Mouse (Mus musculus): Measurements from ENCODE around the gene Dtd2. TPM values are rescaled to one million over a fixed set of nuclear protein-coding genes. Genes with fewer than 3 reads are reported as not detected.
A peak's percentile ranks its signal among the peaks of the same experiment; 100 is the strongest.

Dtd2 gene
- total RNA-seq, 2 experiments from 2014 or later, result 5.1 to 5.8 TPM

GRCm38 (mm10) chr12:51990629-51991028, 15.7 kb downstream of the Dtd2 start:
- DNase-seq, result no peak
- intact Hi-C loops (cut with DNase I; ENCODE audit: low total_unique reads), result no loop called here

- DNase-seq, result no peak
- intact Hi-C loops (cut with DNase I; ENCODE audit: low total_unique reads), result no loop called here
Observed at GRCm38 (mm10) chr12:51988536-51988935, 17.8 kb downstream of the Dtd2 start.

- intact Hi-C loops (cut with DNase I; ENCODE audit: low total_unique reads), result no loop called here
- peak; percentile 42 for DNase-seq
Observed at GRCm38 (mm10) chr12:51985826-51986225, 20.5 kb downstream of the Dtd2 start.

GRCm38 (mm10) chr12:51985163-51985748, 21.0 kb downstream of the Dtd2 start:
- intact Hi-C loops (cut with DNase I; ENCODE audit: low total_unique reads), result no loop called here
- DNase-seq, result no peak

- DNase-seq, result no peak
- intact Hi-C loops (cut with DNase I; ENCODE audit: low total_unique reads), result no loop called here
Observed at GRCm38 (mm10) chr12:51983625-51984024, 22.7 kb downstream of the Dtd2 start.

GRCm38 (mm10) chr12:51976531-51976930, 29.8 kb downstream of the Dtd2 start:
- DNase-seq, result no peak
- intact Hi-C loops (cut with DNase I; ENCODE audit: low total_unique reads), result no loop called here

GRCm38 (mm10) chr12:51974381-51974780, 31.9 kb downstream of the Dtd2 start:
- no peak for DNase-seq
- intact Hi-C loops (cut with DNase I; ENCODE audit: low total_unique reads), result no loop called here

- intact Hi-C loops (cut with DNase I; ENCODE audit: low total_unique reads), result no loop called here
Observed at GRCm38 (mm10) chr12:51972269-51973065, 33.8 kb downstream of the Dtd2 start.

GRCm38 (mm10) chr12:51971070-51971664, 35.1 kb downstream of the Dtd2 start, which contains the start of gene Heatr5a:
TSS of gene Heatr5a (minus strand) at chr12:51971321.
- DNase-seq, result peak; percentile 95
- intact Hi-C loops (cut with DNase I; ENCODE audit: low total_unique reads), result no loop called here

More at GRCm38 (mm10) chr12:51972269-51973065, 33.8 kb downstream of the Dtd2 start:
- DNase-seq, result no peak

- intact Hi-C loops (cut with DNase I; ENCODE audit: low total_unique reads), result no loop called here
Observed at GRCm38 (mm10) chr12:51970352-51971069, 35.8 kb downstream of the Dtd2 start.

GRCm38 (mm10) chr12:51969876-51970275, 36.4 kb downstream of the Dtd2 start:
- DNase-seq, result no peak
- intact Hi-C loops (cut with DNase I; ENCODE audit: low total_unique reads), result no loop called here

More at GRCm38 (mm10) chr12:51970352-51971069, 35.8 kb downstream of the Dtd2 start:
- DNase-seq, result no peak

GRCm38 (mm10) chr12:51969092-51969491, 37.2 kb downstream of the Dtd2 start:
- intact Hi-C loops (cut with DNase I; ENCODE audit: low total_unique reads), result no loop called here
- DNase-seq, result no peak

GRCm38 (mm10) chr12:51967915-51968595, 38.2 kb downstream of the Dtd2 start:
- DNase-seq, result no peak
- intact Hi-C loops (cut with DNase I; ENCODE audit: low total_unique reads), result no loop called here

GRCm38 (mm10) chr12:51957626-51958025, 48.7 kb downstream of the Dtd2 start:
- intact Hi-C loops (cut with DNase I; ENCODE audit: low total_unique reads), result no loop called here
- DNase-seq, result no peak

GRCm38 (mm10) chr12:51952309-51952708, 54.0 kb downstream of the Dtd2 start:
- DNase-seq, result no peak
- intact Hi-C loops (cut with DNase I; ENCODE audit: low total_unique reads), result no loop called here

GRCm38 (mm10) chr12:51947498-51947945, 58.8 kb downstream of the Dtd2 start:
- DNase-seq, result no peak
- intact Hi-C loops (cut with DNase I; ENCODE audit: low total_unique reads), result loop anchor here (5.0 kb wide), 1 partner anchor 50 kb away; no protein-coding TSS in a partner anchor

GRCm38 (mm10) chr12:51945331-51945730, 61.0 kb downstream of the Dtd2 start:
- no peak for DNase-seq
- intact Hi-C loops (cut with DNase I; ENCODE audit: low total_unique reads), result loop anchor here (5.0 kb wide), 1 partner anchor 52 kb away; no protein-coding TSS in a partner anchor

GRCm38 (mm10) chr12:51939848-51940247, 66.5 kb downstream of the Dtd2 start:
- DNase-seq, result no peak
- intact Hi-C loops (cut with DNase I; ENCODE audit: low total_unique reads), result no loop called here
